Mouse (Mus musculus): Measurements from ENCODE around the gene Btbd18.

GRCm38 (mm10) chr2:84682605-84683183 lies 23.8 kb downstream of the Btbd18 start:
- no peak for TF ChIP-seq CTCF (IDR thresholded peaks at IDR 0.05; ENCODE audit: borderline replicate concordance, extremely low read depth, insufficient read depth, insufficient read length)
- TF ChIP-seq POLR2A (IDR thresholded peaks at IDR 0.05; ENCODE audit: borderline replicate concordance, extremely low read depth, insufficient read depth, insufficient read length, poor library complexity, severe bottlenecking): no peak

All from brain, embryonic 14.5 days (tissue).